Comparison of ENCODE assay signal across 10 mouse cellular contexts in the genomic region with DNA sequence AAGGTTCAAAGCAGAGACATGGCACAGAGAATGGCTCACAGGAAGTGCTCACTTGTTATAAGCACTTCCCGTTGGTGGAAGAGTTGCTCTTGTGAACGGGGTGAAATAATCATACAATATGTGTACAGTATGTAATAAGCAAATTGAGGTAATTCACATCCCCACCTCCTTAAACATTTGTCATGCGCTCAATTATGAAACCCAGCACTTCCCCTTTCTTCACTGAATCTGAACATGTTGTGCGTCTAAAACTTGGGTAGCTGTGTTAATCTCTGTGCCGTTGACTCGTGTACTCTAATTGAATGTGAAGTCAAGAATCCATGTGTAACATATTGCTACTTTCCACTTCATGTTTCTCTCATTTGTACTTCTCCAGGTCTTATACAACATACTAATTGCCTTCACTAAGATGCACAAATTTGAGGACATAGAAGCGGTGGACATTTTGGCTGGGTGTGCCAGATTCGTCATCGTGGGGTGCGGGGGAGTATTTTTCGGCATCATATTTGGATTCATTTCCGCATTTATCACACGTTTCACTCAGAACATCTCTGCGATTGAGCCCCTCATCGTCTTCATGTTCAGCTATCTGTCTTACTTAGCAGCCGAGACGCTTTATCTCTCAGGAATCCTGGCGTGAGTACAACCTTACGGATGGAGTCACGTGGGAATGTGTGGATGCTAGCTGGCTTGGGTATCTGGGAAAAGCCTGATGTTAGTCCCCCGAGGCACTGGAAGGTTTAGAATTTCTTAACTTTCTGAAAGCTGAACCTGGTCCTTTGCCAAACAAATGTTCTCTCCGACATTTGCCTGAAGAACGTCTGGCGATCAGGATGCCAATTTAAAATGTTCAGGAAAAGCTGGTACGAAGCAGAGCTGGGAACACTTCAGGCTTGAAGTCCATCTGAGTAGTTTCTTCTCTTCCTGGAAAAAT. TPM values are rescaled to one million over a fixed set of nuclear protein-coding genes. Genes with fewer than 3 reads are reported as not detected.
A peak's percentile ranks its signal among the peaks of the same experiment; 100 is the strongest.
DNase-seq lines count a peak whose midpoint lies in the region; ATAC-seq and TF ChIP-seq lines count a peak whose summit lies in the region.
"Had no signal": no experiment of that assay in that cellular context is flagged by ENCODE, and none has a peak within 500 bp of the region (broad histone marks: within the 10 kb centered on the region; RNA-seq: fewer than 3 reads in every experiment).

No protein-coding gene starts in this region.

- H3K27me3 ChIP-seq in kidney, embryonic 14.5 days (ENCODE audit: control insufficient read depth, insufficient read depth, low read length), result no peaks in the 10 kb centered on the region
- no peaks in the 10 kb centered on the region for H3K27me3 ChIP-seq in embryonic facial prominence, embryonic 14.5 days (replicated peaks; ENCODE audit: control insufficient read depth, insufficient read depth, low read length)
- H3K27me3 ChIP-seq: midbrain, embryonic 15.5 days had no signal

- TF ChIP-seq CTCF in layer of hippocampus, adult 2 months (conservative IDR thresholded peaks at IDR 0.05), result no peak

- no peaks in the 10 kb centered on the region for H3K4me1 ChIP-seq in kidney, embryonic 14.5 days (ENCODE audit: control insufficient read depth, insufficient read depth, low read length)
- 0 out of 2 replicates have a peak, but pooled peaks cover 5% of the 10 kb centered on the region for H3K4me1 ChIP-seq in embryonic facial prominence, embryonic 14.5 days (ENCODE audit: control insufficient read depth, insufficient read depth, low read length)
- H3K4me1 ChIP-seq: midbrain, embryonic 15.5 days had no signal

- no peaks in the 10 kb centered on the region for H3K36me3 ChIP-seq in kidney, embryonic 14.5 days (ENCODE audit: control insufficient read depth, insufficient read depth, low read length)
- no peaks in the 10 kb centered on the region for H3K36me3 ChIP-seq in embryonic facial prominence, embryonic 14.5 days (ENCODE audit: control insufficient read depth, insufficient read depth, low read length)
- H3K36me3 ChIP-seq: midbrain, embryonic 15.5 days had no signal

- no peak overlapping the region for H3K9ac ChIP-seq in kidney, embryonic 14.5 days (ENCODE audit: low read depth, low read length)
- no peak overlapping the region for H3K9ac ChIP-seq in embryonic facial prominence, embryonic 14.5 days (ENCODE audit: low read depth, low read length)
- H3K9ac ChIP-seq: midbrain, embryonic 15.5 days had no signal

- DNase-seq in kidney, postnatal 14 days, result peak; percentile 17
- DNase-seq in embryonic facial prominence, embryonic 14.5 days (ENCODE audit: low spot score), result peak; percentile 92
- DNase-seq in layer of hippocampus, adult 2 months (ENCODE audit: low spot score in 2 of 2), result peak; percentile 55 to 78
- peak; percentile 45 for DNase-seq in right cerebral cortex, postnatal 25 days
- DNase-seq in urinary bladder, postnatal 4 days (ENCODE audit: low spot score in 2 of 2), result no peak
- DNase-seq in thymus, postnatal 14 days, result no peak

- no peak for ATAC-seq in kidney, embryonic 14.5 days (ENCODE audit: low FRiP score, low TSS enrichment)
- no peak for ATAC-seq in embryonic facial prominence, embryonic 14.5 days (ENCODE audit: low read depth)
- ATAC-seq in erythroid progenitor cell, adult 5-6 weeks (replicated peaks; ENCODE audit: low FRiP score, poor library complexity, severe bottlenecking), result no peak
- ATAC-seq: inflammation-experienced regulatory T-cells, adult 6 months; midbrain, embryonic 15.5 days had no signal

- 85% methylated on average over 25 of the region's 25 CpGs for WGBS in kidney, embryonic 14.5 days
- WGBS in embryonic facial prominence, embryonic 14.5 days, result 56% methylated on average over 25 of the region's 25 CpGs

- no peak overlapping the region for H3K4me3 ChIP-seq in kidney, embryonic 14.5 days (ENCODE audit: low read length)
- H3K4me3 ChIP-seq in embryonic facial prominence, embryonic 14.5 days (ENCODE audit: low read depth, low read length), result no peak overlapping the region
- H3K4me3 ChIP-seq in layer of hippocampus, adult 2 months, result peak overlapping the region; percentile 34
- H3K4me3 ChIP-seq: midbrain, embryonic 15.5 days had no signal

- no peak overlapping the region for H3K27ac ChIP-seq in kidney, embryonic 14.5 days (ENCODE audit: low read depth, low read length)
- peak overlapping the region; percentile 40; the same call in 1 of the 2 replicates for H3K27ac ChIP-seq in embryonic facial prominence, embryonic 14.5 days (replicated peaks; ENCODE audit: low read depth, low read length)
- peak overlapping the region; percentile 87 for H3K27ac ChIP-seq in layer of hippocampus, adult 2 months
- H3K27ac ChIP-seq: midbrain, embryonic 15.5 days had no signal

- no peaks in the 10 kb centered on the region for H3K9me3 ChIP-seq in kidney, embryonic 14.5 days (ENCODE audit: control insufficient read depth, low read length)
- H3K9me3 ChIP-seq in embryonic facial prominence, embryonic 14.5 days (ENCODE audit: control insufficient read depth, low read length), result no peaks in the 10 kb centered on the region
- H3K9me3 ChIP-seq: midbrain, embryonic 15.5 days had no signal

- no peak overlapping the region for H3K4me2 ChIP-seq in kidney, embryonic 14.5 days (replicated peaks; ENCODE audit: low read depth, low read length)
- H3K4me2 ChIP-seq in embryonic facial prominence, embryonic 14.5 days (ENCODE audit: low read depth, low read length), result peak overlapping the region; percentile 33
- H3K4me2 ChIP-seq: midbrain, embryonic 15.5 days had no signal

RNA-seq across cellular contexts. Expression of a gene that starts 20.8 kb away (rescaled TPM):
- polyA plus RNA-seq in kidney, embryonic 14.5 days (2014; fragmentation: Nextera tagmentation; extraction: Ambion mirVana), result 0.21 and 0.37 TPM in 2 replicates
- polyA plus RNA-seq in embryonic facial prominence, embryonic 14.5 days (2014; fragmentation: Nextera tagmentation; extraction: Ambion mirVana), result 0.17 and 0.18 TPM in 2 replicates
- total RNA-seq in layer of hippocampus, adult 2 months (2021), result 10 to 100 TPM; 22.5 to 23.3 TPM
- not detected in 2 replicates for total RNA-seq in erythroid progenitor cell, adult 5-6 weeks (2015; ENCODE audit: low replicate concordance)
- total RNA-seq in erythroid progenitor cell, adult 5-6 weeks (2017; ENCODE audit: low replicate concordance), result not detected in 2 replicates
- polyA plus RNA-seq: inflammation-experienced regulatory T-cells, adult 6 months; midbrain, embryonic 15.5 days had no signal

Comparison
In these comparisons a context has a peak if more than half of its experiments do, and no peak if none do; other contexts are left out.
1. DNase-seq: peak in kidney, postnatal 14 days (single experiment), embryonic facial prominence, embryonic 14.5 days (single experiment), layer of hippocampus, adult 2 months (2 of 2) and right cerebral cortex, postnatal 25 days (single experiment); none in urinary bladder, postnatal 4 days (0 of 2) and thymus, postnatal 14 days (single experiment).
2. RNA of a gene that starts 20.8 kb away (total RNA-seq): 22.5 to 23.3 TPM in layer of hippocampus, adult 2 months; not detected in erythroid progenitor cell, adult 5-6 weeks; every median in the first group is over 10 times any median in the second.